Mouse (Mus musculus): ENCODE results near the gene Dync1i1.

Gene Dync1i1

GRCm38 (mm10) chr6:6067201-6067600 is 341.8 kb downstream of the Dync1i1 start:
- no peak for DNase-seq (ENCODE audit: low spot score)

GRCm38 (mm10) chr6:6070015-6070414 is 344.6 kb downstream of the Dync1i1 start:
- no peak for DNase-seq (ENCODE audit: low spot score)

GRCm38 (mm10) chr6:6071038-6071437 is 345.6 kb downstream of the Dync1i1 start:
- no peak for DNase-seq (ENCODE audit: low spot score)

- no peak for DNase-seq (ENCODE audit: low spot score)
Measured at GRCm38 (mm10) chr6:6075940-6076447, 350.6 kb downstream of the Dync1i1 start.

GRCm38 (mm10) chr6:6077234-6077633 is 351.8 kb downstream of the Dync1i1 start:
- no peak for DNase-seq (ENCODE audit: low spot score)

Measured in layer of hippocampus, adult 9-10 months (tissue).